Mouse (Mus musculus): ENCODE data around the gene Ticam1.

The Ticam1 gene

GRCm38 (mm10) chr17:56276643-56277566, at the start of gene Ticam1:
Gene Ticam1 (minus strand): TSS chr17:56276786.
- CTCF ChIA-PET: interaction anchor here (0.6 to 1.2 kb wide), 2 partner anchors 14 to 975 kb away, joined by 3 to 5 read pairs; no protein-coding TSS in a partner anchor

- CTCF ChIA-PET: interaction anchor here (0.8 to 0.9 kb wide), 2 partner anchors 18 to 34 kb away, joined by 3 read pairs; no protein-coding TSS in a partner anchor
These were observed 49.0 kb upstream of the Ticam1 start, which contains the start of gene Kdm4b for GRCm38 (mm10) chr17:56325450-56326152. Gene Kdm4b (plus strand): TSS chr17:56326062.

GRCm38 (mm10) chr17:56324419-56324818, 47.8 kb upstream of the Ticam1 start:
- CTCF ChIA-PET: no interaction called here

GRCm38 (mm10) chr17:56309191-56309945, 32.8 kb upstream of the Ticam1 start:
- CTCF ChIA-PET: no interaction called here

- CTCF ChIA-PET: interaction anchor here (1.3 kb wide), 1 partner anchor 17 kb away, joined by 3 read pairs; no protein-coding TSS in a partner anchor
These were observed 31.5 kb upstream of the Ticam1 start for GRCm38 (mm10) chr17:56308088-56308487.

GRCm38 (mm10) chr17:56305826-56306225, 29.2 kb upstream of the Ticam1 start:
- CTCF ChIA-PET: interaction anchor here (0.6 kb wide), 1 partner anchor 48 kb away, joined by 4 read pairs; no protein-coding TSS in a partner anchor

GRCm38 (mm10) chr17:56305156-56305555, 28.6 kb upstream of the Ticam1 start:
- CTCF ChIA-PET: interaction anchor here (0.6 to 0.7 kb wide), 2 partner anchors 39 to 48 kb away, joined by 4 read pairs; no protein-coding TSS in a partner anchor

- CTCF ChIA-PET: interaction anchor here (0.7 kb wide), 1 partner anchor 38 kb away, joined by 4 read pairs; no protein-coding TSS in a partner anchor
These were observed 28.1 kb upstream of the Ticam1 start for GRCm38 (mm10) chr17:56304718-56305117.

GRCm38 (mm10) chr17:56303847-56304586, 27.4 kb upstream of the Ticam1 start:
- CTCF ChIA-PET: interaction anchor here (0.7 to 0.9 kb wide), 3 partner anchors 11 to 121 kb away, joined by 3 to 4 read pairs (median 4); no protein-coding TSS in a partner anchor

- CTCF ChIA-PET: interaction anchor here (0.9 kb wide), 1 partner anchor 10 kb away, joined by 3 read pairs; no protein-coding TSS in a partner anchor
These were observed 26.7 kb upstream of the Ticam1 start, which contains the start of gene Uhrf1 for GRCm38 (mm10) chr17:56303160-56303846. Gene Uhrf1 (plus strand): TSS chr17:56303321.

GRCm38 (mm10) chr17:56302363-56302996, 25.9 kb upstream of the Ticam1 start:
- CTCF ChIA-PET: interaction anchor here (0.5 kb wide), 1 partner anchor 171 kb away, joined by 7 read pairs; no protein-coding TSS in a partner anchor

GRCm38 (mm10) chr17:56300186-56300585, 23.6 kb upstream of the Ticam1 start, which contains the start of gene Arrdc5:
Gene Arrdc5 (minus strand): TSS chr17:56300286.
- CTCF ChIA-PET: no interaction called here

- CTCF ChIA-PET: no interaction called here
These were observed 21.7 kb upstream of the Ticam1 start for GRCm38 (mm10) chr17:56298238-56298637.

- CTCF ChIA-PET: no interaction called here
These were observed 19.6 kb upstream of the Ticam1 start for GRCm38 (mm10) chr17:56296201-56296600.

- CTCF ChIA-PET: no interaction called here
These were observed 17.7 kb upstream of the Ticam1 start for GRCm38 (mm10) chr17:56294241-56294640.

GRCm38 (mm10) chr17:56293291-56293690, 16.7 kb upstream of the Ticam1 start:
- CTCF ChIA-PET: interaction anchor here (0.8 kb wide), 1 partner anchor 10 kb away, joined by 3 read pairs; no protein-coding TSS in a partner anchor

GRCm38 (mm10) chr17:56292531-56293222, 16.1 kb upstream of the Ticam1 start, which contains the start of gene Plin3:
Gene Plin3 (minus strand): TSS chr17:56292873.
- CTCF ChIA-PET: interaction anchor here (0.7 to 0.8 kb wide), 2 partner anchors 11 to 171 kb away, joined by 3 to 4 read pairs; partner anchors contain the start of gene Lrg1

All from spleen, embryonic (tissue).